Mouse (Mus musculus): ENCODE data around the gene Hsfy2. TPM values are rescaled to one million over a fixed set of nuclear protein-coding genes. Genes with fewer than 3 reads are reported as not detected.

The Hsfy2 gene
- not detected for total RNA-seq (2021)
- long read RNA-seq, experiment 1: 0 reads
- long read RNA-seq, experiment 2: 0 reads

DNA sequence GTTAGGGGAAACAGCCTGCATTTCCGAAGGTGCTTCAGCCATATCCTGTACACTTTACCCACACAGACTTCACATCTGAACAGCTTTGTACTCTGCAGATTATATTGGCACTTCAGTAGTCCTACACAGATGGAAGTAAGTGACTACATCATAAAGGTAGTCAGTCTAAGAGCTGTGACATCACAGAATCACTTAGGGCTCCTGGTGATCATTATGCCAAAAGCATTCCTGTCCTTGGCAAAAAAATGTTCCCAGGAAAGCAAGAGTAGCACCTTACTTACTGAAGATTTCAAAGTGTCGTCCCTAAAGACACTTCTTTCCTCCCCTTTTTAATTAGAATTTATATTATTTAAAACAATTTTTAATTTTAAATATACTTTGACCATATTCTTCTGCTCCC lies at the start of gene Hsfy2:
Hsfy2 (minus strand) TSS at position 101 of the 400 bp plus-strand sequence.
- no peak for DNase-seq

- DNase-seq: no peak
Observed at GRCm38 (mm10) chr1:56685053-56685557, 47.9 kb upstream of the Hsfy2 start.

DNA sequence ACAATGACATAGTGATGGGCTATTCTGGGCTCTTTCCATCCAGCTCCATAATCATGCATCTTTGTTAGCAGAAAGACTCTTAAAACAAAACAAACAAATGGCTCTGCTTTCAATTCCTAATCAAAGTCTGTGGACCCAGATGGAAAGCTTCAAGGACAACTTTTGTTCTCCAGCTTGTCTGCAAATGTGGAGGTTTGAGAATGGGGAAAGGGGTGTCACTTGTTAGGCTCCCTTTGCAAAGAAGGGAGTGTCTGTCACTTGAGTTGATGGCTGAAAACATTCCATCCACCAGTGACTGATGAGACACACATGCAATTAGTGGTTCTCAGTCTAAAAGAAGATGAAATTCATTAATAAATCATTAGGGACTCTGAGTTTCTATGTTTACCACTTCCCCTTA lies 47.3 kb upstream of the Hsfy2 start:
- no peak for DNase-seq

DNA sequence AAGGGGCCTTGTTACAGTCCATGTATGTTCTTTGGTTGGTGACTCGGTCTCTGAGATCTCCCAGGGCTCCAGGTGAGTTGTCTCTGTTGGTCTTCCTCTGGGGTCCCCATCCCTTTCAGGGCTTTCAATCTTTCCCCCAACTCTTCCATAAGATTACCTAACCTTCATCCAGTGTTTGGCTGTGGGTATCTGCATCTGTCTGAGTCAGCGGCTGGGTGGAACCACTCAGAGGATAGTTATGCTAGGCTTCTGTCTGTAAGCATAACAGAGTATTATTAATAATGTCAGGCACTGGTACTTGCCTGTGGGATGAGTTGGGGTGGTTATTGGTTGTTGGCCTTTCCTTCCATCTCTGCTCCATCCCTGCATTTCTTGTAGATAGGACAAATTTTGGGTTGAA lies 44.0 kb upstream of the Hsfy2 start:
- DNase-seq: no peak

DNA sequence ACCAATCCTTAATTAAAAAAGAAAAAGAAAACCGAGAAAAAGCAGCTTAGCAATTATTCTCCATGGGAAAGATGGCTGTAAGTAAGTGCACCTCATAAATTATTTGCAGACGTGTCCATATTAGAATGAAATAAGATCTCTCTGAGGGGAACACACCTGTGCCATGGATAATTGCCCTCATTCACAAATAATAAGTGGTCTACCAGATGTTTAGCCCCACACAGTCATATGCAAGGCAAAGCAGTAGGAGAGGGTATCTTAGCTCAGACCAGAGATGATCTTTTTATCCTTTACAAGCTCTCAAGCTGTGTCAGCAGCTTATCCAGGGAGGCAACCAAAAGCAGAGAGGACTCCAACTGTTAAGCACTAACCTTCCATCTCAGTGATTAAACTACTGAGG lies 38.0 kb upstream of the Hsfy2 start:
- no peak for DNase-seq

GRCm38 (mm10) chr1:56674601-56675000 lies 37.4 kb upstream of the Hsfy2 start:
- no peak for DNase-seq

- DNase-seq: no peak
Observed at GRCm38 (mm10) chr1:56671241-56671945, 34.2 kb upstream of the Hsfy2 start.

GRCm38 (mm10) chr1:56670509-56670908 lies 33.3 kb upstream of the Hsfy2 start:
- no peak for DNase-seq

GRCm38 (mm10) chr1:56664606-56665005 lies 27.4 kb upstream of the Hsfy2 start:
- no peak for DNase-seq

- no peak for DNase-seq
Observed at GRCm38 (mm10) chr1:56626824-56627223, 10.4 kb downstream of the Hsfy2 start.

GRCm38 (mm10) chr1:56624304-56624703 lies 12.9 kb downstream of the Hsfy2 start:
- DNase-seq: no peak

- DNase-seq: no peak
Observed at GRCm38 (mm10) chr1:56612384-56612783, 24.9 kb downstream of the Hsfy2 start.

Data from gastrocnemius, postnatal 25 days (tissue).